Mouse (Mus musculus) heart, adult 2 months (tissue): Measurements from ENCODE around the gene Abhd6. TPM values are rescaled to one million over a fixed set of nuclear protein-coding genes. Genes with fewer than 3 reads are reported as not detected.
A peak's percentile ranks its signal among the peaks of the same experiment; 100 is the strongest.

Experiments
- DNase-seq, 2 experiments: peaks; one replicate each; pipeline ENCODE4 v3.0.0; 2021
- H3K27ac ChIP-seq: fragments of 200-600 bp; 2 replicates; pipeline ENCODE4 v1.8.1; 2022
- H3K27me3 ChIP-seq: fragments of 200-500 bp; 2 replicates; pipeline ENCODE4 v1.6.1; 2012; ENCODE audit warnings: mild to moderate bottlenecking, low read length, inconsistent platforms, mixed read lengths; ENCODE audit not compliant: control insufficient read depth, insufficient read depth
- H3K36me3 ChIP-seq: fragments of 200-500 bp; 2 replicates; pipeline ENCODE4 v1.6.1; 2012; ENCODE audit warnings: low read length, inconsistent platforms; ENCODE audit not compliant: control insufficient read depth, insufficient read depth
- H3K4me1 ChIP-seq: fragments of 200-500 bp; 2 replicates; pipeline ENCODE4 v1.6.1; 2011; ENCODE audit warnings: low read length; ENCODE audit not compliant: control insufficient read depth, insufficient read depth
- H3K4me3 ChIP-seq: fragments of 200-600 bp; 2 replicates; pipeline ENCODE4 v1.8.1; 2022
- H3K79me2 ChIP-seq: fragments of 200-500 bp; replicated peaks from 2 replicates; pipeline ENCODE4 v1.6.1; 2012; ENCODE audit warnings: mild to moderate bottlenecking, inconsistent platforms, low read length, moderate library complexity, mixed read lengths; ENCODE audit not compliant: control insufficient read depth, insufficient read depth
- H3K9ac ChIP-seq: fragments of 200-500 bp; 2 replicates; pipeline ENCODE4 v1.6.1; 2012; ENCODE audit warnings: low read depth, mild to moderate bottlenecking, control low read depth, inconsistent platforms, low read length, mixed read lengths
- CTCF ChIP-seq: fragments of 200-600 bp; IDR thresholded peaks from 2 replicates; pipeline ENCODE4 v1.8.1; 2022; ENCODE audit warnings: antibody characterized with exemption, mild to moderate bottlenecking, moderate library complexity
- EP300 ChIP-seq: fragments of 200-500 bp; IDR thresholded peaks from 2 replicates; pipeline ENCODE4 v1.6.1; 2011; ENCODE audit warnings: low read depth, low read length, control low read depth; ENCODE audit not compliant: insufficient read depth
- POLR2A ChIP-seq: fragments of 200-500 bp; IDR thresholded peaks from 2 replicates; pipeline ENCODE4 v1.6.1; 2011; ENCODE audit warnings: mild to moderate bottlenecking, low read depth, low read length, control low read depth; ENCODE audit not compliant: insufficient read depth
- WGBS: fragments of 180-500 bp; shearing (Covaris S2); methylation state at CpG from one replicate; pipeline ENCODE4 v1.1.7; 2018; 5-methylcytosine and 5-hydroxymethylcytosine counted together
- intact Hi-C: fragments of 180-260 bp; cut with DNase I; formaldehyde crosslinking; loops from one replicate; pipeline ENCODE4 v1.15.1; 2025
- polyA plus RNA-seq: library from polyadenylated mRNA; depleted of rRNA; stranded (reverse); fragments of >200 nt; gene quantifications from 2 replicates; pipeline ENCODE4 v1.2.3, GENCODE M21; 2012
- total RNA-seq, 2 experiments: library from RNA; stranded (reverse); gene quantifications; 2 replicates each; pipeline ENCODE4 v1.2.3; 2021

Gene Abhd6
- total and polyA plus RNA-seq, 3 experiments = 8.9 to 13.7 (median 12.4) TPM

DNA sequence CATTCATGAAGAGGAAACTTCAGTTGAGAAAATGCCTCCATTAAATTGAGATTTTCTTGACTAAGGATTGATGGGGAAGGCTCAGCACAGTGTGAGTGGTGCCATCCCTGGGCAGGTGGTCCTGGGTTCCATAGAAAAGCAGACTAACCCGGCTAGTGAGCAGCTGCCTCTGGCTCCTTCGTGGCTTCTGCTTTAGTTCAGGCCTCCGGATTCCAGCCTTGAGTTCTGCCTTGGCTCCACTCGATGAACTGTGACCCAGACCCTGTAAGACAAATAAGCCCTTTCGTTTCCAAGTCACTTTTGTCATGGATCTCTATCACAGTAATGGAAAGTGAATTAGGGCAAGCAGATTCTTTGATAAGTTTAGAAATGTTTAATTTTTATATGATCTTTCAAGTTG is 31.9 kb downstream of the Abhd6 start:
- Histone ChIP-seq H3K36me3 (no peaks in the 10 kb centered on the region; the same call in 1 of the 2 replicates), H3K4me3 (no peak overlapping the region), H3K4me1 (peaks cover 4% of the 10 kb centered on the region; the same call in 1 of the 2 replicates), H3K27ac (no peak overlapping the region), H3K27me3 (no peaks in the 10 kb centered on the region), H3K9ac (no peak overlapping the region), H3K79me2 (no peaks in the 10 kb centered on the region; the same call in 1 of the 2 replicates)
- DNase-seq = no peak
- TF ChIP-seq POLR2A (no peak), EP300 (no peak), CTCF (no peak)
- intact Hi-C loops = no loop called here
- 80% methylated on average over 5 of the region's 5 CpGs for WGBS

DNA sequence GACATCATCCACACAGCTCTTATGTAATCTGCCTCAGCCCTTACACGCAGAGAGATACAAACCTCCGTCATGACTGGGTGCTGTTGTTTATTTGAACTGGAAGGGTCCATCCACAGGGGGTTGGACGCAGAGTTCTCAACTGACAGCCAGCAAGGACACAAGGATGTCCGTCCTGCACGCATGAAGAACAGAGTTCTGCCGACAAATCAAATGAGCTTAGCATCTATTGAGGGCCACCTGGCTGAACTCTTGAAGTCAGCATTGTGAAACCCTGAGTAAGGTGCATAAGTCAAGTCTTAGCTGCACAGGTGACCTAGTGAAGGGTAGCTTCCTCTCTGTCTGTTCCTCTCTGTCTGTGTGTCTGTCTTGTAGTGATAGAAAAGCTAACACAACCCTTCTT is 33.2 kb downstream of the Abhd6 start:
- peaks cover 3% of the 10 kb centered on the region; the same call in 1 of the 2 replicates for H3K4me1 ChIP-seq
- no peaks in the 10 kb centered on the region; the same call in 1 of the 2 replicates for H3K79me2 ChIP-seq
- intact Hi-C loops = no loop called here
- no peak overlapping the region for H3K4me3 ChIP-seq
- TF ChIP-seq EP300 (no peak), CTCF (no peak), POLR2A (no peak)
- 93% methylated on average over 6 of the region's 6 CpGs for WGBS
- H3K27ac ChIP-seq = no peak overlapping the region
- no peaks in the 10 kb centered on the region for H3K27me3 ChIP-seq
- H3K9ac ChIP-seq = no peak overlapping the region
- no peaks in the 10 kb centered on the region for H3K36me3 ChIP-seq
- no peak for DNase-seq

DNA sequence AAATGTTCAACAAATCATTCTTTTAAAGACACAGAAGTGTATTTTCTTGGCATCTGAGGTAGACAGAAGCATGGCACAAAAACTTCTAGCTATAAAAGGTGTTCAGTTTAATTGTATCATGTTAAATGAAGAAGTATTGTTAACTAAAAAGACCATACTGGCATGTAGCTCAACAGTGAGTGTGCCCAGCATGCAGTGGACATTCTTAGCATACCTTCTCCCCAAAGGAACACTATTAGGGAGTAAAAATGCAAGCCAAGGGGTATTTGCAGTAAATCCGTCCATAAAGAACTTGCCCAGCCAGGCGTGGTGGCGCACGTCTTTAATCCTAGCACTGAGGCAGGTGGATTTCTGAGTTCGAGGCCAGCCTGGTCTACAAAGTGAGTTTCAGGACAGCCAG is 33.7 kb downstream of the Abhd6 start:
- 84% methylated on average over 5 of the region's 5 CpGs for WGBS

DNA sequence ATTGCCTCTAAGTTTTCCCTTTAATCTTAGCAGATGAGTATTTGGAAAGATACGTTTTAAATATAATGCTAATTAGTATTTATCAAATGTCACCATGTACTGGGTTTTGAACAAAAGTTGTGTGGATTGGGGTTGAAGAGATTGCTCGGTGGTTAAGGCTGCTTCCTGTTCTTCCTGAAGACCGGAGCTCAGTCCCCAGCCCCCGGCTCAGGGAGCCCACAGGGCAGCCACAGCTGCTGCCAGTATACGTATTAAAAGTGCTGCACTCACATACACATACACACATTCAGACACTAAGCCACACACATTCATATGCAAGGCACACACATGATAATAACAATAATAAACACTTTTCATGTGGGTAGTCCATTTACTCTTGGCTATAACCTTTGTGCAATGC is 35.4 kb downstream of the Abhd6 start:
- TF ChIP-seq EP300 (no peak), CTCF (no peak), POLR2A (no peak)
- no peak overlapping the region for H3K9ac ChIP-seq
- no peaks in the 10 kb centered on the region for H3K27me3 ChIP-seq
- no peak for DNase-seq
- no peaks in the 10 kb centered on the region; the same call in 1 of the 2 replicates for H3K79me2 ChIP-seq
- intact Hi-C loops = no loop called here
- no peak overlapping the region for H3K27ac ChIP-seq
- H3K4me3 ChIP-seq = no peak overlapping the region
- WGBS = 70% methylated on average over 5 of the region's 5 CpGs
- H3K4me1 ChIP-seq = peaks cover 3% of the 10 kb centered on the region; the same call in 1 of the 2 replicates
- H3K36me3 ChIP-seq = no peaks in the 10 kb centered on the region

More for the DNA sequence above, 33.7 kb downstream of the Abhd6 start:
- H3K36me3 ChIP-seq = no peaks in the 10 kb centered on the region
- H3K4me3 ChIP-seq = no peak overlapping the region
- no peaks in the 10 kb centered on the region for H3K27me3 ChIP-seq
- H3K9ac ChIP-seq = no peak overlapping the region
- no peak for DNase-seq
- intact Hi-C loops = no loop called here
- H3K27ac ChIP-seq = no peak overlapping the region
- TF ChIP-seq CTCF = no peak
- TF ChIP-seq POLR2A = no peak
- TF ChIP-seq EP300 = no peak
- peaks cover 3% of the 10 kb centered on the region; the same call in 1 of the 2 replicates for H3K4me1 ChIP-seq
- no peaks in the 10 kb centered on the region; the same call in 1 of the 2 replicates for H3K79me2 ChIP-seq

DNA sequence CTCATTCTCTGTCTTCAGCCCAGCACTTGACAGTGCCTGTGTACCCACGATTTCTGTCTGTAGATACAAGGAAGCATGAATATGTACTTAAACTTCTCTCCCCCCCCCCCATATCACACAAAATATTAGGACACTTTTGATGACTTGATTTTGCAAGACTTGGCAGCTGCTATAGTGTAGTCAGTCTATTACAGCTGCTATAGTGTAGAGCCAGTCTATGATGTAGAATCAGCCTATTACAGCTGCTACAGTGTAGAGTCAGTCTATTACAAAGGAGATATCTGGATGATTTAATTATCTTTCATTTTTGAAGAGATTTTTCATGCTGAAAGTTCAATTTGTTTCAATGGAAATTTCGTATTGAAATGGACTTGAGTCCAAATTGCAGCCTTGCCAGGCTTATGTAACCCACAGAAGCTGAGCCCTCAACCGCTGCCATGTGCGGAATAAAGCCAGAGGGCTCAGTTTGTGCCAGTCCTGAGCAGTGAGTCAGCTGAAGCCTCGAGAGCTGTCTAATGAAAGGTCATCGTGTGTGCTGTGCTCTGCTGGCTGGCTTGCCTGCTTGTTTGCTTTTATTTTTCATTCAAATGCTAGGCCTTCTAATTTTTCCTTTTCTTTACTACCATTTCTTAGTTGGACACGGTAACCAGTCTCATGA is 36.2 kb downstream of the Abhd6 start:
- Histone ChIP-seq H3K27ac (peak overlapping the region; percentile 40), H3K27me3 (no peaks in the 10 kb centered on the region), H3K4me3 (no peak overlapping the region), H3K9ac (no peak overlapping the region), H3K36me3 (no peaks in the 10 kb centered on the region), H3K79me2 (no peaks in the 10 kb centered on the region), H3K4me1 (peaks cover 3% of the 10 kb centered on the region; the same call in 1 of the 2 replicates)
- peak; percentile 89 for TF ChIP-seq EP300
- no peak for TF ChIP-seq POLR2A
- no peak for TF ChIP-seq CTCF
- intact Hi-C loops = no loop called here
- 56% methylated on average over 7 of the region's 7 CpGs for WGBS
- peak; percentile 56 to 79 for DNase-seq

DNA sequence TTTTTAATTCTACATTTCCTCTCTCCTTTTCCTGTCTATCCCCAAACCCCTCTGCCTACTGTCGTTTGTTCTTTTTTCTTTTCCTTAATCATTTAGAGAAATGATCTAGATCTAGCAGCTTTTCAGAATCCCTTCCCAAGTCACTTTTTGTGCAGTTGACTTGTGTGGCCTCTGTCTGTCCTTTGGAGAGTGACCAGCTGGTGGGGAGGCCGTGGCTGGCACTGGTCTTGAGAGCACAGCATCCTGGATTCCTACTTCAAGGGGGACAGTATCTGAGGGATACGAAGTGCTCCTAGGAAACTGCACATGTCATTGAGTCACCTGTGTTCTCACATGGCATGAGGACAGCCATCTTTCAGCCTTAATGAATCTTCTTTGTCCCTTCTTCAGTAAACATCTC is 37.5 kb downstream of the Abhd6 start:
- H3K79me2 ChIP-seq = no peaks in the 10 kb centered on the region
- intact Hi-C loops = loop anchor here (5.0 kb wide), 1 partner anchor 223 kb away; the partner anchor contains the start of gene Flnb
- 48% methylated on average over 3 of the region's 3 CpGs for whole genome bisulfite sequencing
- DNase-seq = no peak
- H3K9ac ChIP-seq = no peak overlapping the region
- peaks cover 3% of the 10 kb centered on the region; the same call in 1 of the 2 replicates for H3K4me1 ChIP-seq
- no peak overlapping the region; the same call in 1 of the 2 replicates for H3K27ac ChIP-seq
- H3K27me3 ChIP-seq = no peaks in the 10 kb centered on the region
- TF ChIP-seq CTCF (no peak), POLR2A (no peak), EP300 (no peak)
- no peaks in the 10 kb centered on the region for H3K36me3 ChIP-seq
- no peak overlapping the region for H3K4me3 ChIP-seq
